Mouse (Mus musculus) fibroblast of lung, adult 2 months (primary cell): ENCODE results near the gene Gm20388.
"Not testable (repeated sequence)": the region's sequence is repeated elsewhere in the genome, so short reads cannot be mapped to it uniquely, and the experiment has no call there.

Source experiments
- DNase-seq: peaks from one replicate; pipeline ENCODE4 v3.0.0-alpha.2; 2011; ENCODE audit warnings: low read depth

Gm20388 gene

GRCm38 (mm10) chr8:122616181-122616905, 2705.7 kb downstream of the Gm20388 start:
- DNase-seq: peak; percentile 8

GRCm38 (mm10) chr8:122617947-122618546, 2707.4 kb downstream of the Gm20388 start:
- DNase-seq: peak; percentile 57

- DNase-seq: no peak
Observed at GRCm38 (mm10) chr8:122618660-122619378, 2708.2 kb downstream of the Gm20388 start.

- DNase-seq: no peak
Observed at GRCm38 (mm10) chr8:122620446-122620845, 2709.8 kb downstream of the Gm20388 start.

- no peak for DNase-seq
Observed at GRCm38 (mm10) chr8:122622727-122623126, 2712.1 kb downstream of the Gm20388 start, which contains the start of gene Pabpn1l. TSS of gene Pabpn1l (minus strand) at chr8:122622739.

GRCm38 (mm10) chr8:122623844-122624642, 2713.4 kb downstream of the Gm20388 start:
- no peak for DNase-seq

- DNase-seq: no peak
Observed at GRCm38 (mm10) chr8:122624653-122625052, 2714.0 kb downstream of the Gm20388 start.

- DNase-seq: no peak
Observed at GRCm38 (mm10) chr8:122625811-122626210, 2715.2 kb downstream of the Gm20388 start.

GRCm38 (mm10) chr8:122626896-122627295, 2716.3 kb downstream of the Gm20388 start:
- no peak for DNase-seq

GRCm38 (mm10) chr8:122629388-122629787, 2718.7 kb downstream of the Gm20388 start:
- no peak for DNase-seq

GRCm38 (mm10) chr8:122630696-122631095, 2720.1 kb downstream of the Gm20388 start:
- no peak for DNase-seq

- not testable (repeated sequence) for DNase-seq
Observed at GRCm38 (mm10) chr8:122632134-122632533, 2721.5 kb downstream of the Gm20388 start.

GRCm38 (mm10) chr8:122633205-122633604, 2722.6 kb downstream of the Gm20388 start:
- DNase-seq: no peak

- no peak for DNase-seq
Observed at GRCm38 (mm10) chr8:122635878-122636802, 2725.5 kb downstream of the Gm20388 start.

GRCm38 (mm10) chr8:122636803-122637175, 2726.1 kb downstream of the Gm20388 start:
- DNase-seq: no peak

GRCm38 (mm10) chr8:122637230-122637629, 2726.6 kb downstream of the Gm20388 start:
- no peak for DNase-seq

GRCm38 (mm10) chr8:122638601-122639000, 2728.0 kb downstream of the Gm20388 start:
- no peak for DNase-seq

- peak; percentile 33 for DNase-seq
Observed at GRCm38 (mm10) chr8:122639521-122640248, 2729.0 kb downstream of the Gm20388 start.

GRCm38 (mm10) chr8:122640825-122641224, 2730.2 kb downstream of the Gm20388 start:
- DNase-seq: no peak

GRCm38 (mm10) chr8:122641406-122641805, 2730.8 kb downstream of the Gm20388 start:
- DNase-seq: no peak
